In genomic region chr16:80538039-80538438, GRCm38 (mm10) we compare ENCODE assay signal across 25 mouse cellular contexts.
DNase-seq lines count a peak whose midpoint lies in the region; ATAC-seq and TF ChIP-seq lines count a peak whose summit lies in the region.
"Had no signal": no experiment of that assay in that cellular context is flagged by ENCODE, and none has a peak within 500 bp of the region (broad histone marks: within the 10 kb centered on the region; RNA-seq: fewer than 3 reads in every experiment).

No protein-coding gene starts in this region.

- H3K4me2 ChIP-seq in forebrain, postnatal 0 days (ENCODE audit: low read depth) = no peak overlapping the region
- no peak overlapping the region for H3K4me2 ChIP-seq in forebrain, embryonic 14.5 days (ENCODE audit: low read length)
- H3K4me2 ChIP-seq: intestine, embryonic 15.5 days; kidney, embryonic 15.5 days; midbrain, embryonic 15.5 days; neural tube, embryonic 13.5 days; stomach, embryonic 15.5 days had no signal

- no peak overlapping the region for H3K27ac ChIP-seq in forebrain, postnatal 0 days (ENCODE audit: low read depth, low read length)
- no peak overlapping the region for H3K27ac ChIP-seq in forebrain, embryonic 14.5 days (ENCODE audit: low read depth, low read length)
- H3K27ac ChIP-seq in layer of hippocampus, adult 2 months = no peak overlapping the region
- H3K27ac ChIP-seq: hindbrain, embryonic 10.5 days; intestine, embryonic 15.5 days; kidney, embryonic 15.5 days; midbrain, embryonic 15.5 days; neural tube, embryonic 13.5 days; stomach, embryonic 15.5 days had no signal

- no peak overlapping the region for H3K9ac ChIP-seq in forebrain, postnatal 0 days
- H3K9ac ChIP-seq in forebrain, embryonic 14.5 days (ENCODE audit: low read length) = no peak overlapping the region
- H3K9ac ChIP-seq: intestine, embryonic 15.5 days; kidney, embryonic 15.5 days; midbrain, embryonic 15.5 days; neural tube, embryonic 13.5 days; stomach, embryonic 15.5 days had no signal

- WGBS in forebrain, postnatal 0 days = 86% methylated on average over 1 of the region's 1 CpGs
- WGBS in forebrain, embryonic 14.5 days = 92% methylated on average over 1 of the region's 1 CpGs

- DNase-seq in forebrain, postnatal 0 days = no peak
- no peak for DNase-seq in forebrain, embryonic 14.5 days (ENCODE audit: low spot score)
- no peak for DNase-seq in layer of hippocampus, adult 2 months (ENCODE audit: low spot score in 2 of 2)
- no peak for DNase-seq in layer of hippocampus, adult 11-12 months (ENCODE audit: low spot score)
- peak; percentile 3 for DNase-seq in 416B (ENCODE audit: low read depth)
- DNase-seq in brain, embryonic 14.5 days (ENCODE audit: low read depth) = peak; percentile 17
- no peak for DNase-seq in left cerebral cortex, adult 11 months (ENCODE audit: low spot score)
- DNase-seq: adrenal gland, postnatal 36 days; cerebellum, adult 18-20 months; cerebellum, postnatal 14 days; gastrocnemius, postnatal 36 days; kidney, postnatal 4 days; right cerebral cortex, adult 18-20 months; thymus, adult 18-20 months; thymus, postnatal 36 days had no signal

- no peak for ATAC-seq in forebrain, postnatal 0 days
- no peak for ATAC-seq in forebrain, embryonic 14.5 days
- ATAC-seq in activated CD4-positive, CD25-positive, alpha-beta regulatory T cell, adult 4 months = no peak
- ATAC-seq: forebrain, embryonic 16.5 days; hindbrain, embryonic 16.5 days; intestine, embryonic 15.5 days; midbrain, embryonic 15.5 days had no signal

- no peak overlapping the region for H3K4me3 ChIP-seq in forebrain, postnatal 0 days (ENCODE audit: low read depth, low read length)
- H3K4me3 ChIP-seq in forebrain, embryonic 14.5 days (ENCODE audit: low read depth, low read length) = no peak overlapping the region
- no peak overlapping the region for H3K4me3 ChIP-seq in layer of hippocampus, adult 2 months
- H3K4me3 ChIP-seq: hindbrain, embryonic 10.5 days; intestine, embryonic 15.5 days; kidney, embryonic 15.5 days; midbrain, embryonic 15.5 days; myocyte; neural tube, embryonic 13.5 days; stomach, embryonic 15.5 days had no signal

- H3K4me1 ChIP-seq in forebrain, postnatal 0 days (ENCODE audit: insufficient read depth) = no peaks in the 10 kb centered on the region
- no peaks in the 10 kb centered on the region for H3K4me1 ChIP-seq in forebrain, embryonic 14.5 days (ENCODE audit: control insufficient read depth, insufficient read depth, low read length)
- H3K4me1 ChIP-seq: hindbrain, embryonic 10.5 days; intestine, embryonic 15.5 days; kidney, embryonic 15.5 days; midbrain, embryonic 15.5 days; neural tube, embryonic 13.5 days; stomach, embryonic 15.5 days had no signal

- no peaks in the 10 kb centered on the region for H3K36me3 ChIP-seq in forebrain, postnatal 0 days (ENCODE audit: insufficient read depth)
- no peaks in the 10 kb centered on the region for H3K36me3 ChIP-seq in forebrain, embryonic 14.5 days (ENCODE audit: control insufficient read depth, insufficient read depth, low read length)
- H3K36me3 ChIP-seq: hindbrain, embryonic 10.5 days; intestine, embryonic 15.5 days; kidney, embryonic 15.5 days; midbrain, embryonic 15.5 days; neural tube, embryonic 13.5 days; stomach, embryonic 15.5 days had no signal

- H3K27me3 ChIP-seq in forebrain, postnatal 0 days (ENCODE audit: insufficient read depth, low read length) = no peaks in the 10 kb centered on the region
- H3K27me3 ChIP-seq in forebrain, embryonic 14.5 days (replicated peaks; ENCODE audit: control insufficient read depth, insufficient read depth, low read length) = no peaks in the 10 kb centered on the region
- H3K27me3 ChIP-seq: intestine, embryonic 15.5 days; kidney, embryonic 15.5 days; midbrain, embryonic 15.5 days; neural tube, embryonic 13.5 days; stomach, embryonic 15.5 days had no signal

- 0 out of 2 replicates have a peak, but pooled peaks have one; percentile 8 for TF ChIP-seq CTCF in forebrain, postnatal 0 days (IDR thresholded peaks at IDR 0.05; ENCODE audit: low read depth)
- TF ChIP-seq CTCF in layer of hippocampus, adult 2 months (conservative IDR thresholded peaks at IDR 0.05) = peak; percentile 30
- no peak for TF ChIP-seq CTCF in brain, embryonic 14.5 days (IDR thresholded peaks at IDR 0.05; ENCODE audit: borderline replicate concordance, extremely low read depth, insufficient read depth, insufficient read length)

- TF ChIP-seq POLR2A in brain, embryonic 14.5 days (IDR thresholded peaks at IDR 0.05; ENCODE audit: borderline replicate concordance, extremely low read depth, insufficient read depth, insufficient read length, poor library complexity, severe bottlenecking) = no peak

- no peaks in the 10 kb centered on the region for H3K9me3 ChIP-seq in forebrain, postnatal 0 days (ENCODE audit: low read length)
- H3K9me3 ChIP-seq in forebrain, embryonic 14.5 days (replicated peaks; ENCODE audit: control insufficient read depth, low read length) = no peaks in the 10 kb centered on the region
- H3K9me3 ChIP-seq: hindbrain, embryonic 10.5 days; intestine, embryonic 15.5 days; kidney, embryonic 15.5 days; midbrain, embryonic 15.5 days; neural tube, embryonic 13.5 days; stomach, embryonic 15.5 days had no signal

Comparison
In these comparisons a context has a peak if more than half of its experiments do, and no peak if none do; other contexts are left out.
1. DNase-seq: peak in 416B (single experiment) and brain, embryonic 14.5 days (single experiment); none in forebrain, postnatal 0 days (single experiment), forebrain, embryonic 14.5 days (single experiment), layer of hippocampus, adult 2 months (0 of 2), layer of hippocampus, adult 11-12 months (single experiment) and left cerebral cortex, adult 11 months (single experiment).